Mouse (Mus musculus) intestine, postnatal 0 days (tissue): ENCODE results near the gene Cacnb4. TPM values are rescaled to one million over a fixed set of nuclear protein-coding genes. Genes with fewer than 3 reads are reported as not detected.

ENCODE experiments used
- ATAC-seq: fragments of 200-750 bp; cut with Nextera tagmentation; 2 replicates; pipeline ENCODE4 v1.8.0; 2017; ENCODE audit warnings: mild to moderate bottlenecking, moderate TSS enrichment, moderate library complexity
- H3K27ac ChIP-seq: fragments of 300-500 bp; sonication (generic); 2 replicates; pipeline ENCODE4 v1.5.1; 2014; ENCODE audit warnings: mild to moderate bottlenecking, low read depth, low read length, moderate library complexity
- H3K27me3 ChIP-seq: fragments of 300-500 bp; sonication (generic); replicated peaks from 2 replicates; pipeline ENCODE4 v1.6.1; 2014; ENCODE audit warnings: low read length, mixed read lengths; ENCODE audit not compliant: control insufficient read depth, insufficient read depth
- H3K36me3 ChIP-seq: fragments of 300-500 bp; sonication (generic); 2 replicates; pipeline ENCODE4 v1.6.1; 2014; ENCODE audit warnings: mild to moderate bottlenecking, moderate library complexity; ENCODE audit not compliant: control insufficient read depth, insufficient read depth
- H3K4me1 ChIP-seq: fragments of 300-500 bp; sonication (generic); replicated peaks from 2 replicates; pipeline ENCODE4 v1.6.1; 2014; ENCODE audit warnings: antibody characterized with exemption, low read length, mixed read lengths; ENCODE audit not compliant: control insufficient read depth, insufficient read depth
- H3K4me2 ChIP-seq: fragments of 300-500 bp; sonication (generic); replicated peaks from 2 replicates; pipeline ENCODE4 v1.6.1; 2014; ENCODE audit warnings: low read depth, mild to moderate bottlenecking, moderate library complexity
- H3K4me3 ChIP-seq: fragments of 300-500 bp; sonication (generic); 2 replicates; pipeline ENCODE4 v1.5.1; 2014; ENCODE audit warnings: low read depth, low read length
- H3K9ac ChIP-seq: fragments of 300-500 bp; sonication (generic); 2 replicates; pipeline ENCODE4 v1.6.1; 2014; ENCODE audit warnings: mild to moderate bottlenecking, low read depth, low read length
- H3K9me3 ChIP-seq: fragments of 300-500 bp; sonication (generic); 2 replicates; pipeline ENCODE4 v1.6.1; 2016; ENCODE audit warnings: mixed run types; ENCODE audit not compliant: control insufficient read depth
- CTCF ChIP-seq: sonication (generic); IDR thresholded peaks from 2 replicates; pipeline ENCODE4 v1.5.1; 2016; ENCODE audit warnings: low read depth, mild to moderate bottlenecking, control low read depth, antibody characterized with exemption, moderate library complexity
- WGBS: fragments of 180-500 bp; shearing (Covaris S2); extraction: QIAGEN DNeasy Blood & Tissue Kit; methylation state at CpG from one replicate; pipeline ENCODE4 v1.1.7; 2014; 5-methylcytosine and 5-hydroxymethylcytosine counted together
- polyA plus RNA-seq: library from polyadenylated mRNA; unstranded; fragments of >200 nt; fragmentation: Nextera tagmentation; extraction: Ambion mirVana; gene quantifications from 2 replicates; pipeline ENCODE4 v1.2.1, GENCODE M21; 2015

Cacnb4 gene
- polyA plus RNA-seq, 1 experiment from 2014 or later, result 0.51 TPM

DNA sequence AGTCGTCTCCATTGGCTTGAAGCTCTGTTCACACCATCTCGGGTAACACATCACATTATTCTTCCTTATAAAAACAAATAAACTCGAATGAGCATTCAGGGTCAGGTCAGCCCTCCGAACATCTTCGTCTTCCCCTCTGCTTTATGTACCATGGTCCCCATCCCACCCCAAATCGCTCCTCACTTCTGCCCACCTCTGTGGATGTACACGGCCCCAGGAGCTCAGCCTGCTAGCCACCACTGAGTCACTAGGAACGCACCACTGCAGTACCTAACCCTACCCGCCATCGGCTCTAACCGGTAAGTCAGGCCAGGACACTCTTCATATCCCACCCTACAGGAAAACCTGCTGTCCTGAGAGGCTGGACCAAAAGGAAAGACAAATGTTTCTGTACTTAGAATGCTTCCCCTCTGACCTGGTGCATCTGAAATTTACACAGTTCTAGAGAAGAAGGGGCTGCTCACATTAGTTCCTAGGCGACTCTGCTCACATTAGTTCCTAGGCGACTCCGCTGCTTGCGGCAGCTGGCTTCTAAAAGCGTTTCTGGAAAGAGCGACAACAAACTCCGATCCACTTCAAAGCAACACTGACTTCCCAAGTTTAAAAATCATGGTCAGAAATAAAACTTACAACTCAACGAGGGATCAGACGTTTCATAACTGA is 120.2 kb downstream of the Cacnb4 start:
- H3K4me2 ChIP-seq, result no peak overlapping the region
- H3K27me3 ChIP-seq, result no peaks in the 10 kb centered on the region
- 79% methylated on average over 20 of the region's 20 CpGs for WGBS
- no peak for TF ChIP-seq CTCF
- no peaks in the 10 kb centered on the region for H3K36me3 ChIP-seq
- no peak overlapping the region for H3K9ac ChIP-seq
- H3K4me3 ChIP-seq, result no peak overlapping the region
- ATAC-seq, result no peak
- no peaks in the 10 kb centered on the region for H3K4me1 ChIP-seq
- no peak overlapping the region for H3K27ac ChIP-seq
- no peaks in the 10 kb centered on the region for H3K9me3 ChIP-seq

DNA sequence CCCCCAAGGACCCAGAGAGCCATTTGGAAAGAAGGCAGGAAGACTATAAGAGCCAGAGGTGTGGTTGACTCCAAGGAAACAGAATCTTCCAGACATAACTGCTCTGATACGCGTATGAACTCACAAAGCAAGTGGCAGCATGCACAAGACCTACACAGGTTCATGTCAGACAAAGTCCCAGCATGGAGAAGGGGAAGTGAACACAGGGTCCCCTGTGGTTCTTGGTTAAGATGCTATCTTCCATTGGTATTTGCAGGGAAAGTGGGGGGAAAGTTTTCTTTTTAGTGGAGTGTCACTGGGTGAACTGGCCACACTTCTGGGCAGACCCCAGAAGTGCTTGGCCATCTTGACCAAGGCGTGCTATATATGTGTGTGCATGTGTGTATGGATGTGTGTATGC is 128.2 kb downstream of the Cacnb4 start:
- Histone ChIP-seq H3K4me1 (no peaks in the 10 kb centered on the region), H3K9me3 (no peaks in the 10 kb centered on the region), H3K4me2 (no peak overlapping the region), H3K4me3 (no peak overlapping the region), H3K27ac (no peak overlapping the region), H3K36me3 (no peaks in the 10 kb centered on the region), H3K27me3 (no peaks in the 10 kb centered on the region), H3K9ac (no peak overlapping the region)
- WGBS, result 97% methylated on average over 3 of the region's 3 CpGs
- no peak for TF ChIP-seq CTCF
- no peak for ATAC-seq

DNA sequence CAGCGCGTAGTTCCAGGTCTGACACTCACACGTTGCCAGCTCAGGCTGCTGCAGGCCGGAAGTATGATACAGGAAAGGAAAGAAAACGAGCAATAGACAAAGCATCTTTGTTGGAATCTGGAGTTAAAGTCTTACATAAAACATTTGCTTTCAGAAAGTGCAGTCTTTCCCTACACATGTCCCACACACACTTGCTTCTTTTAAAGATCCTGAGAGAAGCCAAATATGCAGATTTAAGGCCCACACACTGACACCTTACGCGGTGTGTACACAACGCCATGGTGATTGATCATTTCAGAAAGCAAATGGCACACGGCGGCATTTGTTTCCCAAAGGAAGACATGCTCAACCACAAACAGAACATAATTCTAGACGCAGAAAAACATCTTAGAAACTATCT is 129.3 kb downstream of the Cacnb4 start:
- H3K27me3 ChIP-seq, result no peaks in the 10 kb centered on the region
- no peak for TF ChIP-seq CTCF
- no peaks in the 10 kb centered on the region for H3K4me1 ChIP-seq
- 81% methylated on average over 11 of the region's 11 CpGs for WGBS
- no peaks in the 10 kb centered on the region for H3K36me3 ChIP-seq
- no peaks in the 10 kb centered on the region for H3K9me3 ChIP-seq
- no peak overlapping the region for H3K27ac ChIP-seq
- no peak for ATAC-seq
- H3K4me3 ChIP-seq, result no peak overlapping the region
- no peak overlapping the region for H3K9ac ChIP-seq
- H3K4me2 ChIP-seq, result no peak overlapping the region

DNA sequence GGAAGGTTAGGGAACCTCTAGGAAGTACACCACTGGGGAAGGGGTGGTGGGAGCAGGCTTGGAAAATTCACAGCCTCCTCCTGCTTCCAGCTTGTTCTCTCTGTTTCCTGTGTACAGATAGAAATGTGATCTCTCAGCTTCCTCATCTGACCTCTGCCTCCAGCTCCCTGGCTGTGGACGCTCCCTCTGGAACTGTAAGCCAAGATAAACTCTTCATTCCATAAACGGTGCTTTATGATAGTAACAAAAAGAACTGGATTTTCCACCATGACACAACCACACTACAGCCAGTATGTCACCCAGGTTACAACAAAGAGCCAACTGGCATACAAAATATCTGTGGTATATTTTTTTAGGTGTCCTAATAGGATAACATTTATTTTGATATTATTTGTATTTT is 132.1 kb downstream of the Cacnb4 start:
- H3K9me3 ChIP-seq, result no peaks in the 10 kb centered on the region
- no peak for TF ChIP-seq CTCF
- 71% methylated on average over 2 of the region's 2 CpGs for WGBS
- H3K4me2 ChIP-seq, result no peak overlapping the region
- H3K27ac ChIP-seq, result no peak overlapping the region
- H3K27me3 ChIP-seq, result no peaks in the 10 kb centered on the region
- no peak overlapping the region for H3K9ac ChIP-seq
- no peaks in the 10 kb centered on the region for H3K4me1 ChIP-seq
- no peak overlapping the region for H3K4me3 ChIP-seq
- ATAC-seq, result no peak
- no peaks in the 10 kb centered on the region for H3K36me3 ChIP-seq

DNA sequence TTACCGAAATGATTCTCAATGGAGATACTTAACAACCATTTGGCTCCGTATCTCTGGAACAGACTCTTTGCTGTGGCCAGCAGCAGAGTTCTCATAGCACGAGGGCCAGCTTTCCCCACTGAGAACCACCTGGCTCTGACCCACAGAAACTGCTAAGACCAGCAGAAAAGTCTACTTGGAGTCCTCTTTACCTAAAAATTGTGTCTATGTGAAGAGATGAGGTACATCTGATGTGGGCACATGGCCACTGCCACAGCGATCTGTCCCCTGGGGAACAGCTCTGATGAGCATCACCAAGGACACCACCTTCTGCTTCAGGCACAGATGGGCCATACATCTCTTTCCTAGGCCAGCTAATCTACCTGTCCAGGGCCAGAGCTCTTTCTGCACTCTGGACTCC is 135.6 kb downstream of the Cacnb4 start:
- Histone ChIP-seq H3K9me3 (no peaks in the 10 kb centered on the region), H3K4me3 (no peak overlapping the region), H3K9ac (no peak overlapping the region), H3K27me3 (no peaks in the 10 kb centered on the region), H3K4me1 (no peaks in the 10 kb centered on the region), H3K4me2 (no peak overlapping the region), H3K36me3 (no peaks in the 10 kb centered on the region), H3K27ac (no peak overlapping the region)
- ATAC-seq, result no peak
- 89% methylated on average over 4 of the region's 4 CpGs for WGBS
- no peak for TF ChIP-seq CTCF

DNA sequence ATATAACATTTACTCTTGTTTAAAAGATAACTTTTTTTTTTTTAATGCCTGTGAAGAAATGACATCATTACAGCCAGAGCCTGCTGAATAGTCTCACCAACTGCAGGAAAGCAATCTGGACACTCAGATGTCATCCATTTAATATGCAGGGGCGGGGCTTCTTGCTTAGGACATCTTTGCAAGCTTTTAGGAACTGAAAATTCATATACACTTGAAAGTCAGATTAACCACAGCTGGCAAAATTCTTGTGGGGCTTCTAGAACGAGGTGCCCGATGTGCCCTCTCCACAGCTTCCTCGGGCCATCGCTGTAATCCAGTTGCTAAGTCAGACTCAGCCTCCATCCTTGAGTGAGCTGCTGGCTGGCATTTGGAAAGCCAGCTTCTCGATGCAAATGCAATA is 137.3 kb downstream of the Cacnb4 start:
- Histone ChIP-seq H3K9ac (no peak overlapping the region), H3K9me3 (no peaks in the 10 kb centered on the region), H3K27ac (no peak overlapping the region), H3K4me2 (no peak overlapping the region), H3K4me3 (no peak overlapping the region), H3K4me1 (no peaks in the 10 kb centered on the region), H3K27me3 (no peaks in the 10 kb centered on the region), H3K36me3 (no peaks in the 10 kb centered on the region)
- no peak for TF ChIP-seq CTCF
- 86% methylated on average over 6 of the region's 6 CpGs for WGBS
- ATAC-seq, result no peak

DNA sequence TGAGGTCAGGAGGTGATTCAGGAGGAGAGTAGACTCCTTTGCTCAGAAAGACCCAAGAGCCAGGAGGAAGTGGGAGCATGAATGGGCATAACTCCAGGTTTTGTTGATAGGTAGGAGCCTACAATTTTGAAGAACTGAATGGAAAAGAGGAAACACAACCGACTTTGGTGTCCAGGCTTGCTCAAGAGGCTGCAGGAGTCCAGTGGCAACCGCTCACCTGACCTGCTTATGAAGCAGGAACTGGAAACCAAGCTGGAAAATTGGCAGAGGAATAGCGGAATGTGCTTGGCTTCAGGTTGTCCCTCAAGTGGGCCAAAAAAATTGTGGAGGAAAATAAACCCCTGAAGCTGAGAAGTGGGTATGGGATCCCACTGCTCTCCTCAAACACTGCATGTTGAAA is 139.0 kb downstream of the Cacnb4 start:
- 85% methylated on average over 3 of the region's 3 CpGs for WGBS

More for the DNA sequence above, 139.0 kb downstream of the Cacnb4 start:
- H3K4me1 ChIP-seq, result no peaks in the 10 kb centered on the region
- no peak for TF ChIP-seq CTCF
- ATAC-seq, result no peak
- H3K27ac ChIP-seq, result no peak overlapping the region
- H3K4me3 ChIP-seq, result no peak overlapping the region
- H3K27me3 ChIP-seq, result no peaks in the 10 kb centered on the region
- H3K9ac ChIP-seq, result no peak overlapping the region
- H3K36me3 ChIP-seq, result no peaks in the 10 kb centered on the region
- no peak overlapping the region for H3K4me2 ChIP-seq
- H3K9me3 ChIP-seq, result no peaks in the 10 kb centered on the region
